Mouse (Mus musculus) NIH3T3 (cell line): ENCODE results near the gene Polr2j.

ENCODE experiments used
- DNase-seq: peaks from one replicate; pipeline ENCODE4 v3.0.0-alpha.2; 2012; ENCODE audit warnings: low read depth

Polr2j gene

GRCm38 (mm10) chr5:136167296-136167695 lies 50.9 kb downstream of the Polr2j start:
- no peak for DNase-seq

GRCm38 (mm10) chr5:136168071-136168470 lies 51.6 kb downstream of the Polr2j start:
- peak; percentile 38 for DNase-seq

- peak; percentile 40 for DNase-seq
Observed at GRCm38 (mm10) chr5:136169626-136170511, 53.4 kb downstream of the Polr2j start.

- DNase-seq = peak; percentile 83
Observed at GRCm38 (mm10) chr5:136170512-136171362, 54.3 kb downstream of the Polr2j start, which contains the start of gene Orai2. Gene Orai2 (minus strand): TSS chr5:136170713.

- DNase-seq = peak; percentile 43
Observed at GRCm38 (mm10) chr5:136171363-136172341, 55.2 kb downstream of the Polr2j start.
